Mouse (Mus musculus): ENCODE results near the gene Parp16. TPM values are rescaled to one million over a fixed set of nuclear protein-coding genes. Genes with fewer than 3 reads are reported as not detected.

Gene Parp16
- total RNA-seq, 2 experiments from 2014 or later = 3.6 to 3.9 TPM

DNA sequence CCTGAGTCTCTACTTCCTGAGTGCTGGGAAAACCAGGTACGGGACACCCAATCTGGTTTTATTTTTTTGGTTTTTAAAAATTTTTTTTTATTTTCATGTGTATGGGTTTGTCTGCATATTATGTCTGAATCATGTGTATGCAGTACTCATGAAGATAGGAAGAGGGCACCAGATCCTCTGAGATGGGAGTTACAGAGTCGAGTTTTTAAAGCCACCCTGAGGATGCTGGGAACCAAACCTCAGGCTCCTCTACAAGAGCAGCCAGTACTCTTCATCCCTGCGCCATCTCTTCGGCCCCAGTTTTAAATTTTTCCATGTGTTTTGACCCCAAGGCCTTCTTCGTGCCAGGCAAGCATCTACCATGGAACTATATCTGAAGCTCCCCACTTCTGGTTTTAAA, 44.6 kb downstream of the Parp16 start:
- intact Hi-C loops (cut with DNase I) = no loop called here
- H3K27ac ChIP-seq = no peak overlapping the region

GRCm38 (mm10) chr9:65240587-65240986, 45.4 kb downstream of the Parp16 start:
- no peak overlapping the region for H3K27ac ChIP-seq
- no peak for TF ChIP-seq CTCF (IDR thresholded peaks at IDR 0.05)
- no peak for DNase-seq
- H3K4me3 ChIP-seq = no peak overlapping the region
- intact Hi-C loops (cut with DNase I) = no loop called here

More for the DNA sequence above, 44.6 kb downstream of the Parp16 start:
- DNase-seq = no peak
- H3K4me3 ChIP-seq = no peak overlapping the region
- peak; percentile 20; the same call in 1 of the 2 replicates for TF ChIP-seq CTCF (IDR thresholded peaks at IDR 0.05)

GRCm38 (mm10) chr9:65241973-65242372, 46.8 kb downstream of the Parp16 start:
- H3K27ac ChIP-seq = no peak overlapping the region
- intact Hi-C loops (cut with DNase I) = no loop called here
- no peak for DNase-seq
- no peak overlapping the region for H3K4me3 ChIP-seq
- TF ChIP-seq CTCF (IDR thresholded peaks at IDR 0.05) = no peak

DNA sequence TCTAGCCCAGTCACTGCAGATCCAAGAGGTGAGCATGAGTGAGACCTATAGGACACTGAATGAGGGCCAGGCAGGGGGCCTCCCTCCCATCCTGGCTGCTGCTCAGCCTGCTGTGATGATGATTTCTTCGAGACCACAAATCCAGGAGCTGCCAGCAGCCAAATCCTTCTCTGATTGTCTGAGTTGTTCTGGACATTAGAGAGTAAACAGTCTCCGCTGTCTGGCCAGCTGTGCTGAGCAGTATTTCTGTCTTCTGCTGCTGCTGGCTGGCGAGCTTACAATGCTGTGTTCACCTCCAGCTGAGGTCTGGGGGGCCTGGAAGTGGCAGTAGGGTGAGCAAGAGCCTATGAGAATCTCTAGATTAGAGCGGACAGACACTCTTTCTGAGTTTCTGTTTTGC, 48.1 kb downstream of the Parp16 start:
- intact Hi-C loops (cut with DNase I) = no loop called here
- H3K4me3 ChIP-seq = no peak overlapping the region
- H3K27ac ChIP-seq = peak overlapping the region; percentile 28
- no peak for TF ChIP-seq CTCF (IDR thresholded peaks at IDR 0.05)
- no peak for DNase-seq

DNA sequence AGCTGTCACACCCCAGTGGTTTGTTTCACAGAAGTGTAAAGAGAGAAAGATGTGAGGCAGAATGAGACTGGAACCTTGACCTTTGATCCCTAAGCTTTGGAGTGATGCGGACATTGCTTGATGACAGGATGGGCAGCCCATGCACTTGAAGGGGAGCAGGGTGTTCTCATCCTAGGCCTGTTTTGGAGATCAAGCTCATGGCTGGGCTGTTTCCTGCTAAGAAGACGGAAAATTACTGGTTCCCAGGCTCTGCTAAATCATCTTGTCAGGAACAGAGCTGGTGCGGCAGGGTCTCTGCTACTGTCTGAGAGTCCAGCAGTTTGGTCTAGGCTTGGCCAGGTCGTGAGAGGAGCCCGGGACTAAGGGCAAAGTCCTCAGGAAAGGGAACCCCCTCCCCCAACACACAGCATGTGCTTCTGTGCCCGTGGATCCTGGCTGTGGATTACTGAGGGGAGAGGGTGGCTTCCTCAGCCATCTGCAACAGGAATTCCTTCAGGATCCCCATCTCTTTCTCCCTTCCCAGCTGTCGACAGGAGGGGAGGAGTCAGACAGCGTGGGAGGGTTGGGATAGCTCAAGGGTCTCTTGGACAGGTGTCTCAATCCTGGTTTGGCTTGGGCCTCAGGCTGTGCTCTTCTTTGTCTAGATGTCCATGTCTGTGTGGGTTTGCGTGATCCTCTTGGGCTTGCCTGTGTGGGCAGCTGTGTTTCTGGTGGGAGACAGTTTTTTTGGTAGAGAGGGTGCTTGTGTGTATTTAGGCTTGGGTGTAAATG, 49.1 kb downstream of the Parp16 start:
- DNase-seq = no peak
- peak overlapping the region; percentile 28 for H3K27ac ChIP-seq
- TF ChIP-seq CTCF (IDR thresholded peaks at IDR 0.05) = no peak
- intact Hi-C loops (cut with DNase I) = no loop called here
- H3K4me3 ChIP-seq = no peak overlapping the region

DNA sequence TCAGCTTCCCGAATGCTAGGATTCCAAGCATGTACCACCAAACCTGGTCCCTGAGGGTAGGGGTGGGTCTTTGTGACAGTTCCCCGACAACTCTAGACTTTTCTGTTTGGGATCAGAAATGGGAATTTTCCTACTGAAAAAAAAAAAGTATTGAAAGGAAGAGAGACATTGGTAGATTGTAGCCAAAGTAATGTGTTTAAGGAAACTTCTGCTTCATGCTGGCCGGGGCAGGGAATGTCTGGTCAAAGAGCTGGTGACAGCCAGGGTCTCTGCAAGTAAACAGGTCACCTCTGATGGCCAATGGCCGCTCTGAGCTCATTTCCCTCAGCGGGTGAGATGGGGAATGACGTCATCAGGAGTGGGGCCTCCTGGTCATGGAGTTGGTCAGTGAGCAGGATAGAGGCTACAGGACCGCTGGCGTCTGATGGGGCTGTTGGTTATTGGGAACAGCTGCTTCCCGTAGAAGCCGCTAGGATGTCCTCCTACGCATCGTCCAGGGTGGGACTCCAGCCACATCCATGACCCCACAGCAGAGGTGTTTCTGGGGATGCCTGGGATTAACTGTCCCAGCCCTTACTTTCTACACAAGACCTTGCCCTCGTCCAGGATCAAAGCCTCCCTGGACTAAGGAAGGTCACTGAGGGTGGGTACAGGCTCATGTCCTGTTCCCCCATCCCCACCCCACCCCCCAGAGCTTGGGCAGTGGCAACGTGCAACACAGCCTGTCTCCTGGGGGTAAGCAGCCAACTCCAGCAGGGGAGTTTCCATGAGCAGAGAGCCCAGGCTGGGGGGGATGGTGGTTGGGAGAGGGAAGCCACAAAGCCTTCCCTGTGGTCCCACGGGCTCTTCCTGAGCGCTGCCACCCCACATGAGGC, 52.6 kb downstream of the Parp16 start:
- intact Hi-C loops (cut with DNase I) = no loop called here
- peak; percentile 68 for DNase-seq
- H3K27ac ChIP-seq = peak overlapping the region; percentile 60
- no peak overlapping the region for H3K4me3 ChIP-seq
- no peak for TF ChIP-seq CTCF (IDR thresholded peaks at IDR 0.05)

- peak; percentile 57 for DNase-seq
- TF ChIP-seq CTCF (IDR thresholded peaks at IDR 0.05) = no peak
- intact Hi-C loops (cut with DNase I) = no loop called here
- H3K4me3 ChIP-seq = no peak overlapping the region
- H3K27ac ChIP-seq = peak overlapping the region; percentile 60
Measured at GRCm38 (mm10) chr9:65248377-65248690, 53.2 kb downstream of the Parp16 start.

- Histone ChIP-seq H3K4me3 (no peak overlapping the region), H3K27ac (no peak overlapping the region)
- no peak for TF ChIP-seq CTCF (IDR thresholded peaks at IDR 0.05)
- intact Hi-C loops (cut with DNase I) = no loop called here
- peak; percentile 72 for DNase-seq
Measured at GRCm38 (mm10) chr9:65252026-65252425, 56.9 kb downstream of the Parp16 start.

DNA sequence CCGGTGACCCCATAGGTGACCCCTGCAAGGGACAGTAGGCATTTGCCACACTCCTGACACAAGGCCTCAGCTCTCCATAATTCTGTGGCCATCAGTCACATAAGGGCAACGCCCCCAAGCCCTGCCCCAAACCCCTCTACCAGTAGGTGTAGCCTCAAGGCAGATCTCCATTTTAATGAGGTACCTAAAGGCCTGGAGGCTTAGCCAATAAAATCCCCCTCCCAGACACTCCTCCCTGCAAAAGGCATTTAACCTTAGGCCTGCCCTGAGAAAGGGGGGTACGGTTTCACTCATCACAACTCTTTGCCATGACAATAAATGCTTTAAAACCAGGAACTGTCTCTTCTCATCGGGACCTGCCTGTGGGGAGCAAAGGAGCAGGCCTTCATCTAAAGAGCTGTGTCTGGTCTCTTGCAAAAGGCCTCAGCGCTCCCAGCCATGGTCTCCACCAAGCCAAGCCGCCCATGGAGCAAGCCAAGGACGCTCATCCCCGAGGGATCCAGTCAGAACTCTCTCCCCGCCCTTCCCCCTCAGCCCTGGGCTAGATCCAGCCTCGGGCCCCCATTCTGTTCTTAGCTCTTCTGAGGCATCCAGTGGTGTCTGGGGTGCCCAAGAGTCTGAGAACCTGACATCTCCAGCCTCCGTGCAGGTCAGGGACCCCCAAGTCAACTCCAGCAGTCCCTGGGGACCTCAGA, 60.9 kb downstream of the Parp16 start:
- peak; percentile 66 for DNase-seq

GRCm38 (mm10) chr9:65257218-65257910, 62.2 kb downstream of the Parp16 start:
- no peak overlapping the region for H3K4me3 ChIP-seq
- H3K27ac ChIP-seq = no peak overlapping the region
- intact Hi-C loops (cut with DNase I) = no loop called here
- no peak for TF ChIP-seq CTCF (IDR thresholded peaks at IDR 0.05)
- DNase-seq = no peak

More for the DNA sequence above, 60.9 kb downstream of the Parp16 start:
- peak overlapping the region; percentile 38; the same call in 1 of the 2 replicates for H3K27ac ChIP-seq
- no peak overlapping the region for H3K4me3 ChIP-seq
- TF ChIP-seq CTCF (IDR thresholded peaks at IDR 0.05) = no peak
- intact Hi-C loops (cut with DNase I) = no loop called here

GRCm38 (mm10) chr9:65259366-65259765, 64.2 kb downstream of the Parp16 start:
- peak overlapping the region; percentile 62 for H3K27ac ChIP-seq
- H3K4me3 ChIP-seq = no peak overlapping the region
- no peak for DNase-seq
- TF ChIP-seq CTCF (IDR thresholded peaks at IDR 0.05) = no peak
- intact Hi-C loops (cut with DNase I) = no loop called here

- H3K27ac ChIP-seq = peak overlapping the region; percentile 58
- H3K4me3 ChIP-seq = no peak overlapping the region
- peak; percentile 83 for DNase-seq
- intact Hi-C loops (cut with DNase I) = no loop called here
- TF ChIP-seq CTCF (IDR thresholded peaks at IDR 0.05) = no peak
Measured at GRCm38 (mm10) chr9:65261591-65262230, 66.6 kb downstream of the Parp16 start.

Data from gastrocnemius, adult 2 months (tissue).